Mouse (Mus musculus) layer of hippocampus, adult 11-12 months (tissue): ENCODE results near the gene Kif26a.

Source experiments
- DNase-seq: peaks from one replicate; pipeline ENCODE4 v3.0.0; 2022; ENCODE audit warnings: low spot score

Kif26a gene

GRCm38 (mm10) chr12:112145875-112146651, at the start of gene Kif26a:
Kif26a (plus strand) TSS chr12:112146208.
- peak; percentile 44 for DNase-seq

GRCm38 (mm10) chr12:112096733-112097117, 49.3 kb upstream of the Kif26a start:
- no peak for DNase-seq

GRCm38 (mm10) chr12:112100106-112100505, 45.9 kb upstream of the Kif26a start:
- DNase-seq: no peak

GRCm38 (mm10) chr12:112101045-112101444, 45.0 kb upstream of the Kif26a start:
- peak; percentile 15 for DNase-seq

GRCm38 (mm10) chr12:112103179-112103578, 42.8 kb upstream of the Kif26a start:
- no peak for DNase-seq

GRCm38 (mm10) chr12:112104890-112105289, 41.1 kb upstream of the Kif26a start:
- DNase-seq: no peak

GRCm38 (mm10) chr12:112106541-112106971, 39.5 kb upstream of the Kif26a start, which contains the start of gene Aspg:
Aspg (plus strand) TSS chr12:112106679.
- DNase-seq: no peak

- no peak for DNase-seq
Observed at GRCm38 (mm10) chr12:112107685-112108084, 38.3 kb upstream of the Kif26a start.

GRCm38 (mm10) chr12:112108696-112109445, 37.1 kb upstream of the Kif26a start:
- DNase-seq: no peak

- no peak for DNase-seq
Observed at GRCm38 (mm10) chr12:112109701-112110100, 36.3 kb upstream of the Kif26a start.

- no peak for DNase-seq
Observed at GRCm38 (mm10) chr12:112111323-112111722, 34.7 kb upstream of the Kif26a start.

- no peak for DNase-seq
Observed at GRCm38 (mm10) chr12:112112235-112112634, 33.8 kb upstream of the Kif26a start.

GRCm38 (mm10) chr12:112112686-112113396, 33.2 kb upstream of the Kif26a start:
- DNase-seq: no peak

- DNase-seq: peak; percentile 90
Observed at GRCm38 (mm10) chr12:112113710-112114109, 32.3 kb upstream of the Kif26a start.

GRCm38 (mm10) chr12:112117006-112117405, 29.0 kb upstream of the Kif26a start:
- no peak for DNase-seq

GRCm38 (mm10) chr12:112117649-112118048, 28.4 kb upstream of the Kif26a start:
- DNase-seq: peak; percentile 71

- no peak for DNase-seq
Observed at GRCm38 (mm10) chr12:112121188-112121587, 24.8 kb upstream of the Kif26a start.

GRCm38 (mm10) chr12:112125903-112126302, 20.1 kb upstream of the Kif26a start:
- DNase-seq: no peak

- DNase-seq: no peak
Observed at GRCm38 (mm10) chr12:112126931-112127635, 18.9 kb upstream of the Kif26a start.

GRCm38 (mm10) chr12:112128526-112128925, 17.5 kb upstream of the Kif26a start:
- DNase-seq: no peak

- no peak for DNase-seq
Observed at GRCm38 (mm10) chr12:112129300-112129856, 16.6 kb upstream of the Kif26a start.
